Mouse (Mus musculus) brown adipose tissue, adult 24 weeks (tissue): Measurements from ENCODE around the gene Inafm2. TPM values are rescaled to one million over a fixed set of nuclear protein-coding genes. Genes with fewer than 3 reads are reported as not detected.
A peak's percentile ranks its signal among the peaks of the same experiment; 100 is the strongest.

Experiments
- H3K27ac ChIP-seq: fragments of 200-500 bp; replicated peaks from 2 replicates; pipeline ENCODE4 v1.5.1; 2012; ENCODE audit warnings: low read depth, mild to moderate bottlenecking, low read length
- H3K4me1 ChIP-seq: fragments of 200-500 bp; 2 replicates; pipeline ENCODE4 v1.6.1; 2012; ENCODE audit warnings: low read length, mixed read lengths; ENCODE audit not compliant: control insufficient read depth, insufficient read depth, insufficient read length
- H3K4me3 ChIP-seq: fragments of 200-500 bp; 2 replicates; pipeline ENCODE4 v1.5.1; 2012; ENCODE audit warnings: low read depth, mild to moderate bottlenecking, low read length, moderate library complexity; ENCODE audit not compliant: insufficient read depth
- polyA plus RNA-seq: library from polyadenylated mRNA; stranded (reverse); fragments of >200 nt; gene quantifications from 2 replicates; pipeline ENCODE4 v1.2.4, GENCODE M21; 2012; ENCODE audit not compliant: missing spikeins, insufficient read depth, insufficient read length

The Inafm2 gene
- polyA plus RNA-seq, result 41.7 and 48.7 TPM in 2 replicates

- Histone ChIP-seq H3K4me3 (peak within 1 kb of the TSS; percentile 95), H3K4me1 (peaks cover 5% of the 10 kb centered on the region; the same call in 1 of the 2 replicates), H3K27ac (peak within 1 kb of the TSS; percentile 65)
Measured at GRCm38 (mm10) chr2:118745232-118745884, at the start of gene Inafm2. TSS of gene Inafm2 (plus strand) at chr2:118745758.

GRCm38 (mm10) chr2:118696451-118697308, 48.9 kb upstream of the Inafm2 start:
- no peak overlapping the region for H3K27ac ChIP-seq
- H3K4me1 ChIP-seq, result peaks cover 2% of the 10 kb centered on the region; the same call in 1 of the 2 replicates
- no peak overlapping the region for H3K4me3 ChIP-seq

GRCm38 (mm10) chr2:118697311-118697877, 48.2 kb upstream of the Inafm2 start:
- H3K4me1 ChIP-seq, result peaks cover 3% of the 10 kb centered on the region; the same call in 1 of the 2 replicates
- no peak overlapping the region for H3K4me3 ChIP-seq
- H3K27ac ChIP-seq, result no peak overlapping the region

- no peak overlapping the region for H3K4me3 ChIP-seq
- no peak overlapping the region for H3K27ac ChIP-seq
- H3K4me1 ChIP-seq, result peaks cover 5% of the 10 kb centered on the region; the same call in 1 of the 2 replicates
Measured at GRCm38 (mm10) chr2:118697955-118698354, 47.6 kb upstream of the Inafm2 start.

- H3K27ac ChIP-seq, result no peak overlapping the region
- H3K4me3 ChIP-seq, result peak overlapping the region; percentile 35
- peaks cover 5% of the 10 kb centered on the region; the same call in 1 of the 2 replicates for H3K4me1 ChIP-seq
Measured at GRCm38 (mm10) chr2:118700179-118701062, 45.1 kb upstream of the Inafm2 start.

- Histone ChIP-seq H3K27ac (no peak overlapping the region), H3K4me3 (no peak overlapping the region), H3K4me1 (peaks cover 5% of the 10 kb centered on the region; the same call in 1 of the 2 replicates)
Measured at GRCm38 (mm10) chr2:118701161-118701560, 44.4 kb upstream of the Inafm2 start.

- Histone ChIP-seq H3K4me3 (peak overlapping the region; percentile 44), H3K4me1 (peaks cover 5% of the 10 kb centered on the region; the same call in 1 of the 2 replicates), H3K27ac (no peak overlapping the region)
Measured at GRCm38 (mm10) chr2:118701971-118702882, 43.3 kb upstream of the Inafm2 start.

- Histone ChIP-seq H3K4me1 (peaks cover 4% of the 10 kb centered on the region; the same call in 1 of the 2 replicates), H3K4me3 (peak overlapping the region; percentile 44), H3K27ac (no peak overlapping the region)
Measured at GRCm38 (mm10) chr2:118702883-118703761, 42.4 kb upstream of the Inafm2 start.

GRCm38 (mm10) chr2:118703913-118704730, 41.4 kb upstream of the Inafm2 start, which contains the start of gene Ankrd63:
TSS of gene Ankrd63 (minus strand) at chr2:118703963.
- H3K27ac ChIP-seq, result no peak within 1 kb of the TSS
- H3K4me3 ChIP-seq, result peak within 1 kb of the TSS; percentile 44
- peaks cover 5% of the 10 kb centered on the region; the same call in 1 of the 2 replicates for H3K4me1 ChIP-seq

GRCm38 (mm10) chr2:118706436-118706835, 39.1 kb upstream of the Inafm2 start:
- H3K4me1 ChIP-seq, result peaks cover 8% of the 10 kb centered on the region; the same call in 1 of the 2 replicates
- no peak overlapping the region for H3K4me3 ChIP-seq
- no peak overlapping the region for H3K27ac ChIP-seq

GRCm38 (mm10) chr2:118708472-118708871, 37.1 kb upstream of the Inafm2 start:
- H3K27ac ChIP-seq, result no peak overlapping the region
- peaks cover 5% of the 10 kb centered on the region; the same call in 1 of the 2 replicates for H3K4me1 ChIP-seq
- H3K4me3 ChIP-seq, result no peak overlapping the region

GRCm38 (mm10) chr2:118709655-118710221, 35.8 kb upstream of the Inafm2 start:
- no peak overlapping the region for H3K4me3 ChIP-seq
- no peak overlapping the region for H3K27ac ChIP-seq
- H3K4me1 ChIP-seq, result peaks cover 5% of the 10 kb centered on the region; the same call in 1 of the 2 replicates
